Mouse (Mus musculus) MEL (cell line): ENCODE measurements around the gene Bnc2. TPM values are rescaled to one million over a fixed set of nuclear protein-coding genes. Genes with fewer than 3 reads are reported as not detected.

Experiments
- DNase-seq: peaks from one replicate; pipeline ENCODE4 v3.0.0; 2011; ENCODE audit warnings: low read depth, low spot score
- H3K27ac ChIP-seq: 2 replicates; pipeline ENCODE4 v1.5.1; 2012; ENCODE audit warnings: low read depth, mild to moderate bottlenecking, control low read depth, low read length, moderate library complexity; ENCODE audit not compliant: control insufficient read depth
- H3K27me3 ChIP-seq, 2 experiments: fragments of 150-350 bp in 1 of 2; sonication (generic) in 1 of 2; 2 replicates each; pipeline ENCODE4 v1.6.1; 2012; ENCODE audit warnings: low read length in 2 of 2, mild to moderate bottlenecking in 2 of 2, improper control_type of control experiment in 1 of 2, moderate library complexity in 1 of 2; ENCODE audit not compliant: insufficient read depth in 2 of 2, control insufficient read depth in 1 of 2
- H3K36me3 ChIP-seq, 2 experiments: 2 replicates each; pipeline ENCODE4 v1.6.1; 2012 to 2014; ENCODE audit warnings: low read length in 2 of 2, improper control_type of control experiment in 1 of 2, inconsistent platforms in 1 of 2, mild to moderate bottlenecking in 1 of 2; ENCODE audit not compliant: insufficient read depth in 2 of 2, control insufficient read depth in 1 of 2
- H3K4me1 ChIP-seq, 2 experiments: fragments of 150-350 bp in 1 of 2; sonication (generic) in 1 of 2; 2 replicates each; pipeline ENCODE4 v1.6.1; 2012; ENCODE audit warnings: low read length in 2 of 2, improper control_type of control experiment in 1 of 2, mild to moderate bottlenecking in 1 of 2; ENCODE audit not compliant: insufficient read depth in 2 of 2, control insufficient read depth in 1 of 2
- H3K4me3 ChIP-seq, 2 experiments: fragments of 150-350 bp in 1 of 2; sonication (generic) in 1 of 2; 2 replicates each; pipeline ENCODE4 v1.5.1; 2012; ENCODE audit warnings: low read depth in 2 of 2, low read length in 2 of 2, mild to moderate bottlenecking in 2 of 2, moderate library complexity in 2 of 2, control low read depth in 1 of 2, improper control_type of control experiment in 1 of 2; ENCODE audit not compliant: control insufficient read depth in 1 of 2, insufficient read depth in 1 of 2
- H3K79me2 ChIP-seq: 2 replicates; pipeline ENCODE4 v1.6.1; 2012; ENCODE audit warnings: mild to moderate bottlenecking, low read length, moderate library complexity; ENCODE audit not compliant: control insufficient read depth, poor library complexity, insufficient read depth
- H3K9ac ChIP-seq: 2 replicates; pipeline ENCODE4 v1.6.1; 2012; ENCODE audit warnings: low read depth, mild to moderate bottlenecking, control low read depth, low read length, moderate library complexity; ENCODE audit not compliant: control insufficient read depth, poor library complexity, severe bottlenecking
- H3K9me3 ChIP-seq: fragments of 150-350 bp; sonication (generic); replicated peaks from 2 replicates; pipeline ENCODE4 v1.6.1; 2012; ENCODE audit warnings: mild to moderate bottlenecking, low read length, improper control_type of control experiment, moderate library complexity; ENCODE audit not compliant: insufficient read depth
- CHD1 ChIP-seq: IDR thresholded peaks from 2 replicates; pipeline ENCODE4 v1.6.1; 2012; ENCODE audit warnings: low read depth, mild to moderate bottlenecking, inconsistent platforms, low read length, improper control_type of control experiment
- CHD2 ChIP-seq: IDR thresholded peaks from 2 replicates; pipeline ENCODE4 v1.6.1; 2011; ENCODE audit warnings: low read length, improper control_type of control experiment
- CTCF ChIP-seq, 3 experiments: IDR thresholded peaks in 2 of 3; conservative IDR thresholded peaks in 1 of 3; 2 replicates each; pipeline ENCODE4 v1.5.1; 2011 to 2012; ENCODE audit warnings: low read length in 3 of 3, low read depth in 2 of 3, mild to moderate bottlenecking in 2 of 3, improper control_type of control experiment in 1 of 3, inconsistent platforms in 1 of 3, mixed read lengths in 1 of 3, moderate library complexity in 1 of 3; ENCODE audit not compliant: control insufficient read depth in 1 of 3, insufficient read depth in 1 of 3, poor library complexity in 1 of 3, severe bottlenecking in 1 of 3
- E2F4 ChIP-seq: IDR thresholded peaks from 2 replicates; pipeline ENCODE4 v1.6.1; 2011; ENCODE audit warnings: low read depth, low read length, improper control_type of control experiment, borderline replicate concordance
- EP300 ChIP-seq, 2 experiments: IDR thresholded peaks; 2 replicates each; pipeline ENCODE4 v1.6.1; 2011; ENCODE audit warnings: improper control_type of control experiment in 2 of 2, low read length in 2 of 2, low read depth in 1 of 2, mild to moderate bottlenecking in 1 of 2
- ETS1 ChIP-seq: IDR thresholded peaks from 2 replicates; pipeline ENCODE4 v1.6.1; 2012; ENCODE audit warnings: low read depth, mild to moderate bottlenecking, inconsistent platforms, low read length, improper control_type of control experiment, moderate library complexity
- GABPA ChIP-seq: IDR thresholded peaks from 2 replicates; pipeline ENCODE4 v1.6.1; 2012; ENCODE audit warnings: low read depth, mild to moderate bottlenecking, inconsistent platforms, low read length, improper control_type of control experiment, moderate library complexity
- HCFC1 ChIP-seq: IDR thresholded peaks from 2 replicates; pipeline ENCODE4 v1.6.1; 2012; ENCODE audit warnings: low read depth, mild to moderate bottlenecking, inconsistent platforms, low read length, improper control_type of control experiment, moderate library complexity
- JUND ChIP-seq: IDR thresholded peaks from 2 replicates; pipeline ENCODE4 v1.6.1; 2011; ENCODE audit warnings: low read depth, mild to moderate bottlenecking, improper control_type of control experiment, low read length
- MAZ ChIP-seq: IDR thresholded peaks from 2 replicates; pipeline ENCODE4 v1.6.1; 2012; ENCODE audit warnings: low read depth, mild to moderate bottlenecking, inconsistent platforms, low read length, improper control_type of control experiment
- MEF2A ChIP-seq: IDR thresholded peaks from 2 replicates; pipeline ENCODE4 v1.6.1; 2014; ENCODE audit warnings: low read depth, mild to moderate bottlenecking, inconsistent platforms, low read length, improper control_type of control experiment; ENCODE audit not compliant: poor library complexity, insufficient replicate concordance, severe bottlenecking; ENCODE audit errors: extremely low read depth
- MXI1 ChIP-seq: IDR thresholded peaks from 2 replicates; pipeline ENCODE4 v1.6.1; 2011; ENCODE audit warnings: mild to moderate bottlenecking, low read depth, low read length, improper control_type of control experiment
- MYB ChIP-seq: IDR thresholded peaks from 2 replicates; pipeline ENCODE4 v1.6.1; 2011; ENCODE audit warnings: mild to moderate bottlenecking, low read depth, low read length, improper control_type of control experiment
- NELFE ChIP-seq: IDR thresholded peaks from 2 replicates; pipeline ENCODE4 v1.6.1; 2011; ENCODE audit warnings: low read depth, low read length, improper control_type of control experiment
- NRF1 ChIP-seq: IDR thresholded peaks from 2 replicates; pipeline ENCODE4 v1.6.1; 2014; ENCODE audit warnings: low read depth, mild to moderate bottlenecking, inconsistent platforms, low read length, improper control_type of control experiment, moderate library complexity; ENCODE audit not compliant: poor library complexity, insufficient read depth, severe bottlenecking
- POLR2A ChIP-seq, 2 experiments: IDR thresholded peaks; 2 replicates each; pipeline ENCODE4 v1.6.1; 2011 to 2012; ENCODE audit warnings: low read length in 2 of 2, mild to moderate bottlenecking in 2 of 2, control low read depth in 1 of 2, improper control_type of control experiment in 1 of 2, low read depth in 1 of 2, moderate library complexity in 1 of 2; ENCODE audit not compliant: control insufficient read depth in 1 of 2, insufficient read depth in 1 of 2, poor library complexity in 1 of 2
- POLR2AphosphoS2 ChIP-seq: IDR thresholded peaks from 2 replicates; pipeline ENCODE4 v1.6.1; 2011; ENCODE audit warnings: low read length, improper control_type of control experiment
- POLR2AphosphoS5 ChIP-seq: IDR thresholded peaks from 2 replicates; pipeline ENCODE4 v1.6.1; 2012; ENCODE audit warnings: low read depth, borderline replicate concordance, mild to moderate bottlenecking, inconsistent platforms, low read length, moderate library complexity, mixed read lengths
- RCOR1 ChIP-seq: IDR thresholded peaks from 2 replicates; pipeline ENCODE4 v1.6.1; 2012; ENCODE audit warnings: low read depth, mild to moderate bottlenecking, inconsistent platforms, low read length, improper control_type of control experiment
- SIN3A ChIP-seq: IDR thresholded peaks from 2 replicates; pipeline ENCODE4 v1.6.1; 2012; ENCODE audit warnings: low read length, improper control_type of control experiment, inconsistent platforms
- SMC3 ChIP-seq: IDR thresholded peaks from 2 replicates; pipeline ENCODE4 v1.6.1; 2011; ENCODE audit warnings: low read depth, low read length, improper control_type of control experiment
- TAL1 ChIP-seq: IDR thresholded peaks from 2 replicates; pipeline ENCODE4 v1.6.1; 2012; ENCODE audit warnings: mild to moderate bottlenecking, inconsistent platforms, low read length, moderate library complexity, mixed read lengths
- TBP ChIP-seq: IDR thresholded peaks from 2 replicates; pipeline ENCODE4 v1.8.0; 2011; ENCODE audit warnings: low read depth, low read length, improper control_type of control experiment
- TCF12 ChIP-seq: IDR thresholded peaks from 2 replicates; pipeline ENCODE4 v1.6.1; 2014; ENCODE audit warnings: low read depth, mild to moderate bottlenecking, inconsistent platforms, low read length, improper control_type of control experiment, moderate library complexity
- UBTF ChIP-seq: IDR thresholded peaks from 2 replicates; pipeline ENCODE4 v1.6.1; 2012; ENCODE audit warnings: low read depth, mild to moderate bottlenecking, inconsistent platforms, low read length, improper control_type of control experiment, moderate library complexity, borderline replicate concordance; ENCODE audit not compliant: insufficient read depth
- USF1 ChIP-seq: IDR thresholded peaks from 2 replicates; pipeline ENCODE4 v1.6.1; 2014; ENCODE audit warnings: low read depth, mild to moderate bottlenecking, inconsistent platforms, low read length, improper control_type of control experiment, moderate library complexity
- USF2 ChIP-seq, 2 experiments: IDR thresholded peaks; 2 replicates each; pipeline ENCODE4 v1.6.1; 2011 to 2012; ENCODE audit warnings: improper control_type of control experiment in 2 of 2, low read length in 2 of 2, borderline replicate concordance in 1 of 2, inconsistent platforms in 1 of 2, low read depth in 1 of 2, mild to moderate bottlenecking in 1 of 2; ENCODE audit not compliant: insufficient read depth in 1 of 2
- ZC3H11A ChIP-seq: IDR thresholded peaks from 2 replicates; pipeline ENCODE4 v1.6.1; 2012; ENCODE audit warnings: low read depth, mild to moderate bottlenecking, inconsistent platforms, low read length, improper control_type of control experiment
- ZKSCAN1 ChIP-seq: IDR thresholded peaks from 2 replicates; pipeline ENCODE4 v1.6.1; 2012; ENCODE audit warnings: low read depth, mild to moderate bottlenecking, inconsistent platforms, low read length, improper control_type of control experiment, moderate library complexity
- polyA plus RNA-seq, 2 experiments: library from polyadenylated mRNA; stranded (reverse) in 1 of 2; unstranded in 1 of 2; fragments of >175 nt in 1 of 2; fragments of >200 nt in 1 of 2; gene quantifications; 2 replicates each; pipeline versions ENCODE4 v1.2.1 to v1.2.4; 2012; ENCODE audit warnings: low replicate concordance in 2 of 2, low read depth in 1 of 2; ENCODE audit not compliant: insufficient read length in 2 of 2, insufficient read depth in 1 of 2, missing spikeins in 1 of 2
- total RNA-seq: library from RNA; depleted of rRNA; stranded (reverse); fragments of 300-350 nt; gene quantifications from 2 replicates; pipeline ENCODE4 v1.2.3, GENCODE M21; 2012

Bnc2 gene
- total and polyA plus RNA-seq, 3 experiments, result not detected

GRCm38 (mm10) chr4:84339172-84339571 lies 335.9 kb downstream of the Bnc2 start:
- H3K79me2 ChIP-seq, result no peaks in the 10 kb centered on the region
- TF ChIP-seq CHD2, result no peak
- TF ChIP-seq EP300 (IDR thresholded peaks at IDR 0.05; ENCODE audit: low read depth in 1 of 2, low read length in 2 of 2), result no peak
- TF ChIP-seq TBP, result no peak
- no peak for TF ChIP-seq NRF1
- no peak for TF ChIP-seq POLR2AphosphoS5
- no peak for TF ChIP-seq MYB
- TF ChIP-seq RCOR1, result no peak
- no peak for TF ChIP-seq MAZ
- TF ChIP-seq UBTF, result no peak
- no peak for TF ChIP-seq TCF12
- no peak for TF ChIP-seq E2F4
- TF ChIP-seq CHD1, result no peak
- TF ChIP-seq ETS1, result no peak
- no peak for TF ChIP-seq CTCF (IDR thresholded peaks at IDR 0.05 in 2 of 3, conservative IDR thresholded peaks at IDR 0.05 in 1 of 3; ENCODE audit: control insufficient read depth in 1 of 3, insufficient read depth in 1 of 3, low read depth in 2 of 3, low read length in 3 of 3, poor library complexity in 1 of 3, severe bottlenecking in 1 of 3)
- TF ChIP-seq ZKSCAN1, result no peak
- TF ChIP-seq MEF2A, result no peak
- no peak for TF ChIP-seq GABPA
- no peak for TF ChIP-seq USF2 (IDR thresholded peaks at IDR 0.05; ENCODE audit: borderline replicate concordance in 1 of 2, insufficient read depth in 1 of 2, low read depth in 1 of 2, low read length in 2 of 2)
- no peak for TF ChIP-seq MXI1
- no peak for TF ChIP-seq POLR2A (IDR thresholded peaks at IDR 0.05; ENCODE audit: control insufficient read depth in 1 of 2, insufficient read depth in 1 of 2, low read depth in 1 of 2, low read length in 2 of 2, poor library complexity in 1 of 2)
- TF ChIP-seq, all 39 proteins: peak for 0

GRCm38 (mm10) chr4:84331995-84332394 lies 343.1 kb downstream of the Bnc2 start:
- Histone ChIP-seq H3K36me3 (no peaks in the 10 kb centered on the region), H3K4me3 (no peak overlapping the region), H3K4me1 (no peaks in the 10 kb centered on the region), H3K27ac (no peak overlapping the region), H3K9me3 (no peaks in the 10 kb centered on the region), H3K9ac (no peak overlapping the region), H3K27me3 (no peaks in the 10 kb centered on the region; a peak in 1 of 4 replicates), H3K79me2 (no peaks in the 10 kb centered on the region)
- DNase-seq, result no peak
- TF ChIP-seq UBTF (no peak), SIN3A (no peak), SMC3 (no peak), JUND (no peak), ZKSCAN1 (no peak), USF1 (no peak), ZC3H11A (no peak), HCFC1 (no peak), NELFE (no peak), TAL1 (no peak), NRF1 (no peak), POLR2AphosphoS2 (no peak)

More at GRCm38 (mm10) chr4:84339172-84339571, 335.9 kb downstream of the Bnc2 start:
- no peaks in the 10 kb centered on the region for H3K4me1 ChIP-seq
- H3K27me3 ChIP-seq, result no peaks in the 10 kb centered on the region
- no peak overlapping the region for H3K4me3 ChIP-seq
- DNase-seq, result no peak
- H3K9ac ChIP-seq, result no peak overlapping the region
- no peak overlapping the region for H3K27ac ChIP-seq
- no peaks in the 10 kb centered on the region for H3K36me3 ChIP-seq
- no peaks in the 10 kb centered on the region for H3K9me3 ChIP-seq
